Mouse (Mus musculus): ENCODE data around the gene Zranb2.

Zranb2 gene

DNA sequence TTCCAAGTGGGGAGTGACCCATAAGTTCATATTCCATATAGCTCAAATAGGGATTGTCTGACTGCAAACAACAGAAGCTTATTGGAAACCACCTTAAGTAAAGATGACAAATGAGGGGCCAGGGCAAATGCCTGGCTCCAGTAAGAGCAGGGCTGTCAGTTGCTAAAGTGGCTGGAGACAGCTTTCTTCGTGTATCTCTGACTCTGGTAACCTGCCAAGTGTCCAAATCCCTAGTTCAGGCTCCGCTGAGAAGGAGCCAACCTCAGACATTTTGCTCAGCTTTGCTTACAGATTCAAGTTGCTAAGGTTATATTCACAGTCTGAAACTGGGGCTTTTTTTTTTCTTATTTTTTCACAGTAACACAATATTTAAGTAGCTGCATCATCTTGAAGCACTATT is 45.4 kb downstream of the Zranb2 start:
- no peak for DNase-seq

- no peak for DNase-seq
These were observed 46.3 kb downstream of the Zranb2 start for GRCm38 (mm10) chr3:157580299-157580698.

DNA sequence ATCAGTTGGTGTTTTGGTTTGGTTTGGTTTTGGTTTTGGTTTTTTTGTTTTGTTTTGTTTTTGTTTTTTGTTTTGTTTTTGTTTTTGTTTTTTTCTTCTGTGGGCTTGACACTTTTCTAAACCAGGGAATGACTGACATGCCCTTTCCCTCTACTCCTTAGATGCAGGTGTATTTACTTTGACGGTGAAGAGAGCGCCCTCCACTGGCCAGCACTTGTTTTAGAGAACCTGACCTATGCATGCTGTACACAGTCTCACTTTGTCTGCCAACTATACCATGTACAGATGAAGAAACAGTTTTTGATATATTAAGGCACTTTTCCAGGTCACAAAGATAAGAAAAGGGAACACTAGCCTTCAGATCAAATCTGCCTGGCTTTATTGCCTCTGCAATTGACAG is 47.8 kb downstream of the Zranb2 start:
- no peak for DNase-seq

- DNase-seq = peak; percentile 60
These were observed 48.9 kb downstream of the Zranb2 start for GRCm38 (mm10) chr3:157582626-157583405.

- no peak for DNase-seq
These were observed 63.9 kb downstream of the Zranb2 start for GRCm38 (mm10) chr3:157597837-157598379.
